ENCODE assay signal across 24 mouse cellular contexts in genomic region chr4:24808316-24808715, GRCm38 (mm10). TPM values are rescaled to one million over a fixed set of nuclear protein-coding genes. Genes with fewer than 3 reads are reported as not detected.
A peak's percentile ranks its signal among the peaks of the same experiment; 100 is the strongest.
DNase-seq lines count a peak whose midpoint lies in the region; ATAC-seq and TF ChIP-seq lines count a peak whose summit lies in the region.
"Had no signal": no experiment of that assay in that cellular context is flagged by ENCODE, and none has a peak within 500 bp of the region (broad histone marks: within the 10 kb centered on the region; RNA-seq: fewer than 3 reads in every experiment).

No protein-coding gene starts in this region.

- WGBS in midbrain, embryonic 11.5 days = 88% methylated on average over 1 of the region's 1 CpGs
- 90% methylated on average over 1 of the region's 1 CpGs for WGBS in midbrain, embryonic 15.5 days
- WGBS in hindbrain, postnatal 0 days = 64% methylated on average over 1 of the region's 1 CpGs

- H3K4me2 ChIP-seq in midbrain, embryonic 11.5 days = no peak overlapping the region
- H3K4me2 ChIP-seq in midbrain, embryonic 15.5 days = no peak overlapping the region
- H3K4me2 ChIP-seq in hindbrain, postnatal 0 days (ENCODE audit: low read depth, low read length) = no peak overlapping the region

- H3K9me3 ChIP-seq in midbrain, embryonic 11.5 days (ENCODE audit: control insufficient read depth, low read length) = no peaks in the 10 kb centered on the region
- H3K9me3 ChIP-seq in midbrain, embryonic 15.5 days = no peaks in the 10 kb centered on the region
- no peaks in the 10 kb centered on the region for H3K9me3 ChIP-seq in hindbrain, postnatal 0 days (ENCODE audit: low read length)
- H3K9me3 ChIP-seq: G1E had no signal

- no peak for DNase-seq in frontal cortex, postnatal 14 days (ENCODE audit: low spot score in 2 of 2)
- peak; percentile 17 for DNase-seq in midbrain, embryonic 11.5 days (ENCODE audit: low spot score, missing footprints)
- peak; percentile 63 for DNase-seq in brain, adult 2 months (ENCODE audit: low read depth, low spot score)
- peak; percentile 67 for DNase-seq in telencephalon, adult 2 months (ENCODE audit: low read depth, low spot score)
- no peak for DNase-seq in hindbrain, postnatal 0 days (ENCODE audit: low spot score)
- DNase-seq in heart, adult 11 months = no peak
- DNase-seq: adrenal gland, adult 2 months; adrenal gland, adult 8-10 months; adrenal gland, postnatal 10 days; adrenal gland, postnatal 14 days; adrenal gland, postnatal 25 days; adrenal gland, postnatal 36 days; B cell, adult 2 months; cerebellum, adult 11 months; cerebellum, adult 11-12 months; cerebellum, adult 18-20 months had no signal

- H3K4me1 ChIP-seq in midbrain, embryonic 11.5 days (ENCODE audit: control insufficient read depth, insufficient read depth, low read length) = no peaks in the 10 kb centered on the region
- no peaks in the 10 kb centered on the region for H3K4me1 ChIP-seq in midbrain, embryonic 15.5 days
- no peaks in the 10 kb centered on the region for H3K4me1 ChIP-seq in hindbrain, postnatal 0 days (ENCODE audit: insufficient read depth, low read length)

- H3K4me3 ChIP-seq in midbrain, embryonic 11.5 days (ENCODE audit: low read depth, low read length) = no peak overlapping the region
- no peak overlapping the region for H3K4me3 ChIP-seq in midbrain, embryonic 15.5 days
- no peak overlapping the region for H3K4me3 ChIP-seq in hindbrain, postnatal 0 days (ENCODE audit: low read length)

- no peak overlapping the region for H3K9ac ChIP-seq in midbrain, embryonic 11.5 days (ENCODE audit: low read length)
- H3K9ac ChIP-seq in midbrain, embryonic 15.5 days = no peak overlapping the region
- no peak overlapping the region for H3K9ac ChIP-seq in hindbrain, postnatal 0 days (replicated peaks; ENCODE audit: low read length)

- no peak overlapping the region for H3K27ac ChIP-seq in midbrain, embryonic 11.5 days (ENCODE audit: low read depth, low read length)
- H3K27ac ChIP-seq in midbrain, embryonic 15.5 days = no peak overlapping the region
- no peak overlapping the region for H3K27ac ChIP-seq in hindbrain, postnatal 0 days

- H3K27me3 ChIP-seq in midbrain, embryonic 11.5 days (ENCODE audit: control insufficient read depth, insufficient read depth, low read length) = no peaks in the 10 kb centered on the region
- H3K27me3 ChIP-seq in midbrain, embryonic 15.5 days (replicated peaks) = no peaks in the 10 kb centered on the region
- H3K27me3 ChIP-seq in hindbrain, postnatal 0 days (ENCODE audit: insufficient read depth, low read length) = no peaks in the 10 kb centered on the region
- H3K27me3 ChIP-seq: CH12.LX, Patski had no signal

- H3K36me3 ChIP-seq in midbrain, embryonic 11.5 days (ENCODE audit: control insufficient read depth, insufficient read depth, low read length) = no peaks in the 10 kb centered on the region
- no peaks in the 10 kb centered on the region for H3K36me3 ChIP-seq in midbrain, embryonic 15.5 days (replicated peaks)
- H3K36me3 ChIP-seq in hindbrain, postnatal 0 days (ENCODE audit: insufficient read depth, low read length) = no peaks in the 10 kb centered on the region
- H3K36me3 ChIP-seq: G1E had no signal

- peak; percentile 98 for ATAC-seq in frontal cortex, adult (ENCODE audit: low TSS enrichment)
- no peak for ATAC-seq in midbrain, embryonic 11.5 days (ENCODE audit: low FRiP score)
- ATAC-seq in midbrain, embryonic 15.5 days (replicated peaks) = no peak
- no peak for ATAC-seq in hindbrain, postnatal 0 days
- ATAC-seq: activated CD4-positive, CD25-positive, alpha-beta regulatory T cell, adult 4 months; CD4-positive, CD25-positive, alpha-beta regulatory T cell, adult 4 months; Patski had no signal

- no peak for TF ChIP-seq CTCF in hindbrain, postnatal 0 days (IDR thresholded peaks at IDR 0.05; ENCODE audit: low read depth)

RNA-seq across cellular contexts. Expression of gene Klhl32, which starts 42.6 kb away (rescaled TPM):
- 5.8 and 6.4 TPM in 2 replicates for polyA plus RNA-seq in midbrain, embryonic 11.5 days (2014; fragmentation: Nextera tagmentation; extraction: Ambion mirVana)
- polyA plus RNA-seq in midbrain, embryonic 15.5 days (2015; fragmentation: Nextera tagmentation; extraction: Ambion mirVana) = 32.6 and 34.3 TPM in 2 replicates
- 28.8 and 31.3 TPM in 2 replicates for total RNA-seq in hindbrain, postnatal 0 days (2014; rRNA removed)
- polyA plus RNA-seq in hindbrain, postnatal 0 days (2015; fragmentation: Nextera tagmentation; extraction: Ambion mirVana) = 31.7 and 37.9 TPM in 2 replicates
- total RNA-seq: MEL had no signal

Comparison
In these comparisons a context has a peak if more than half of its experiments do, and no peak if none do; other contexts are left out.
1. DNase-seq: peak in midbrain, embryonic 11.5 days (single experiment), brain, adult 2 months (single experiment) and telencephalon, adult 2 months (single experiment); none in frontal cortex, postnatal 14 days (0 of 2), hindbrain, postnatal 0 days (single experiment) and heart, adult 11 months (single experiment).